20 mouse cellular contexts compared by ENCODE assay signal in the genomic region with DNA sequence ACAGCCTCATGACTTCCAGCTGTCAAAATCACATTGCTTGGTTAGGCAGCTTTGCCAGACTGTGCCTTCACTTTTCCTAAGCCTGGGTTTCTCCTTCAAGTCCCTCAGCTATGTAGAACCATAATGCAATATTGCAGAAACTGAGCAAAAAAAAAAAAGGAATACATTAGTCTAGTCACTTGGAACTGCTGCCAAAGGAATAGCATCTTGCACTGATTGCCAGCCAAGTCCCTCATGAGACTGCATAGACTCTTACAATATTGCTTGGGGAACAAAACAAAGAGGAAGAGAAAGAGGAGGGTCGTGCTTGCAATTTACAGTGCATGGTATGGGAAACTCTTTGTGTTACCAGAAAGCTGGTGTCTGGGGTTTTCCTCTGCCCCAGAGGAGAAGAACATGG.
A peak's percentile ranks its signal among the peaks of the same experiment; 100 is the strongest.
DNase-seq lines count a peak whose midpoint lies in the region; ATAC-seq and TF ChIP-seq lines count a peak whose summit lies in the region.
"Had no signal": no experiment of that assay in that cellular context is flagged by ENCODE, and none has a peak within 500 bp of the region (broad histone marks: within the 10 kb centered on the region; RNA-seq: fewer than 3 reads in every experiment).

No protein-coding gene starts in this region.

- H3K9me3 ChIP-seq in hindbrain, embryonic 16.5 days (ENCODE audit: control insufficient read depth, low read length): no peaks in the 10 kb centered on the region
- no peaks in the 10 kb centered on the region for H3K9me3 ChIP-seq in hindbrain, embryonic 13.5 days
- no peaks in the 10 kb centered on the region for H3K9me3 ChIP-seq in midbrain, postnatal 0 days (ENCODE audit: low read length)
- no peaks in the 10 kb centered on the region for H3K9me3 ChIP-seq in midbrain, embryonic 10.5 days (replicated peaks)
- H3K9me3 ChIP-seq: heart, embryonic 10.5 days; hindbrain, embryonic 12.5 days; limb, embryonic 15.5 days had no signal

- no peak for TF ChIP-seq CTCF in midbrain, postnatal 0 days (IDR thresholded peaks at IDR 0.05)

- H3K27ac ChIP-seq in hindbrain, embryonic 16.5 days (ENCODE audit: low read depth, low read length): no peak overlapping the region
- no peak overlapping the region for H3K27ac ChIP-seq in hindbrain, embryonic 13.5 days
- no peak overlapping the region for H3K27ac ChIP-seq in midbrain, postnatal 0 days (ENCODE audit: low read depth, low read length)
- no peak overlapping the region for H3K27ac ChIP-seq in midbrain, embryonic 10.5 days (replicated peaks)
- H3K27ac ChIP-seq: heart, embryonic 10.5 days; hindbrain, embryonic 12.5 days; limb, embryonic 15.5 days had no signal

- peak; percentile 17 for DNase-seq in adrenal gland, adult 2 months
- DNase-seq in adrenal gland, postnatal 14 days: no peak
- DNase-seq in midbrain, postnatal 0 days (ENCODE audit: low spot score): peak; percentile 47
- no peak for DNase-seq in midbrain, embryonic 10.5 days (ENCODE audit: low spot score)
- DNase-seq in kidney, postnatal 4 days: no peak
- no peak for DNase-seq in kidney, adult 18-20 months
- DNase-seq: adrenal gland, postnatal 25 days; cerebellum, adult 9-10 months; kidney, postnatal 10 days; lung, postnatal 4 days; retina, postnatal 1 day; thymus, adult 2 months had no signal

- H3K27me3 ChIP-seq in hindbrain, embryonic 16.5 days (replicated peaks; ENCODE audit: control insufficient read depth, insufficient read depth, low read length): no peaks in the 10 kb centered on the region
- no peaks in the 10 kb centered on the region for H3K27me3 ChIP-seq in hindbrain, embryonic 13.5 days
- no peaks in the 10 kb centered on the region for H3K27me3 ChIP-seq in midbrain, postnatal 0 days (ENCODE audit: insufficient read depth, low read length)
- 0 out of 2 replicates have a peak, but pooled peaks cover 13% of the 10 kb centered on the region for H3K27me3 ChIP-seq in midbrain, embryonic 10.5 days (ENCODE audit: low read depth, poor library complexity, severe bottlenecking)
- H3K27me3 ChIP-seq: hindbrain, embryonic 12.5 days; limb, embryonic 15.5 days had no signal

- WGBS in hindbrain, embryonic 16.5 days: 19% methylated on average over 1 of the region's 1 CpGs
- WGBS in hindbrain, embryonic 13.5 days: 57% methylated on average over 1 of the region's 1 CpGs
- 48% methylated on average over 1 of the region's 1 CpGs for WGBS in midbrain, postnatal 0 days
- WGBS in midbrain, embryonic 10.5 days: 65% methylated on average over 1 of the region's 1 CpGs

- 0 out of 2 replicates have a peak, but pooled peaks cover 3% of the 10 kb centered on the region for H3K4me1 ChIP-seq in hindbrain, embryonic 16.5 days (ENCODE audit: control insufficient read depth, insufficient read depth, low read depth, low read length)
- 0 out of 2 replicates have a peak, but pooled peaks cover 3% of the 10 kb centered on the region for H3K4me1 ChIP-seq in hindbrain, embryonic 13.5 days (replicated peaks)
- no peaks in the 10 kb centered on the region for H3K4me1 ChIP-seq in midbrain, postnatal 0 days (ENCODE audit: insufficient read depth, low read length)
- peaks cover 30% of the 10 kb centered on the region for H3K4me1 ChIP-seq in midbrain, embryonic 10.5 days
- H3K4me1 ChIP-seq: heart, embryonic 10.5 days; hindbrain, embryonic 12.5 days had no signal

- no peaks in the 10 kb centered on the region for H3K36me3 ChIP-seq in hindbrain, embryonic 16.5 days (ENCODE audit: control insufficient read depth, insufficient read depth, low read length)
- H3K36me3 ChIP-seq in hindbrain, embryonic 13.5 days: no peaks in the 10 kb centered on the region
- H3K36me3 ChIP-seq in midbrain, postnatal 0 days (ENCODE audit: insufficient read depth, low read length): no peaks in the 10 kb centered on the region
- H3K36me3 ChIP-seq in midbrain, embryonic 10.5 days: no peaks in the 10 kb centered on the region
- H3K36me3 ChIP-seq: heart, embryonic 10.5 days; hindbrain, embryonic 12.5 days; limb, embryonic 15.5 days had no signal

- 0 out of 2 replicates have a peak, but pooled peaks have one; percentile 52 for ATAC-seq in hindbrain, embryonic 16.5 days
- ATAC-seq in hindbrain, embryonic 13.5 days (ENCODE audit: low FRiP score): no peak
- no peak for ATAC-seq in midbrain, postnatal 0 days (ENCODE audit: low FRiP score)
- ATAC-seq: intestine, postnatal 0 days had no signal

- H3K9ac ChIP-seq in hindbrain, embryonic 16.5 days (ENCODE audit: low read depth, low read length): no peak overlapping the region
- H3K9ac ChIP-seq in hindbrain, embryonic 13.5 days: no peak overlapping the region
- no peak overlapping the region for H3K9ac ChIP-seq in midbrain, postnatal 0 days (replicated peaks; ENCODE audit: low read length, poor library complexity, severe bottlenecking)
- H3K9ac ChIP-seq: hindbrain, embryonic 12.5 days; limb, embryonic 15.5 days had no signal

- H3K4me3 ChIP-seq in hindbrain, embryonic 16.5 days (ENCODE audit: low read length): no peak overlapping the region
- H3K4me3 ChIP-seq in hindbrain, embryonic 13.5 days: no peak overlapping the region
- no peak overlapping the region for H3K4me3 ChIP-seq in midbrain, postnatal 0 days (ENCODE audit: low read depth, low read length)
- no peak overlapping the region for H3K4me3 ChIP-seq in midbrain, embryonic 10.5 days
- H3K4me3 ChIP-seq: heart, embryonic 10.5 days; hindbrain, embryonic 12.5 days; limb, embryonic 15.5 days; myocyte had no signal

- H3K4me2 ChIP-seq in hindbrain, embryonic 16.5 days (ENCODE audit: low read length): no peak overlapping the region
- no peak overlapping the region for H3K4me2 ChIP-seq in hindbrain, embryonic 13.5 days
- no peak overlapping the region for H3K4me2 ChIP-seq in midbrain, postnatal 0 days (ENCODE audit: low read depth, low read length, poor library complexity, severe bottlenecking)
- H3K4me2 ChIP-seq: hindbrain, embryonic 12.5 days; limb, embryonic 15.5 days; midbrain, embryonic 11.5 days had no signal

Comparison
In these comparisons a context has a peak if more than half of its experiments do, and no peak if none do; other contexts are left out.
1. DNase-seq: peak in adrenal gland, adult 2 months (single experiment) and midbrain, postnatal 0 days (single experiment); none in adrenal gland, postnatal 14 days (single experiment), midbrain, embryonic 10.5 days (single experiment), kidney, postnatal 4 days (0 of 2) and kidney, adult 18-20 months (single experiment).